Mouse (Mus musculus) CH12.LX (cell line): ENCODE measurements at regions not wholly inside any gene's neighbourhood (a gene's known extent, or its start where the extent isn't known, plus 50 kb on each side); places are given as distances from the start of the nearest gene placed in this dataset.

Experiments
- DNase-seq: peaks from one replicate; pipeline ENCODE4 v3.0.0-alpha.2; 2013; ENCODE audit errors: extremely low read depth
- H3K27ac ChIP-seq: 2 replicates; pipeline ENCODE4 v1.5.1; 2012; ENCODE audit warnings: low read depth, mild to moderate bottlenecking, control low read depth, moderate library complexity; ENCODE audit not compliant: insufficient read depth
- H3K27me3 ChIP-seq: replicated peaks from 2 replicates; pipeline ENCODE3; 2012; ENCODE audit warnings: inconsistent platforms
- H3K36me3 ChIP-seq, 2 experiments: replicated peaks in 1 of 2; 2 replicates each; pipeline versions ENCODE3 to v1.6.1; 2012; ENCODE audit warnings: inconsistent platforms in 1 of 2, low read length in 1 of 2, mild to moderate bottlenecking in 1 of 2, mixed read lengths in 1 of 2, moderate library complexity in 1 of 2; ENCODE audit not compliant: control insufficient read depth in 1 of 2, insufficient read depth in 1 of 2
- H3K4me1 ChIP-seq, 2 experiments: 2 replicates each; pipeline ENCODE4 v1.6.1; 2012; ENCODE audit warnings: inconsistent platforms in 1 of 2, moderate library complexity in 1 of 2; ENCODE audit not compliant: insufficient read depth in 2 of 2, control insufficient read depth in 1 of 2
- H3K4me2 ChIP-seq: 2 replicates; pipeline ENCODE4 v1.6.1; 2012; ENCODE audit warnings: low read depth, mild to moderate bottlenecking, control low read depth; ENCODE audit not compliant: poor library complexity, insufficient read depth, severe bottlenecking
- H3K4me3 ChIP-seq, 3 experiments: fragments of 150-350 bp in 1 of 3; sonication (generic) in 1 of 3; replicated peaks in 1 of 3; 2 replicates each; pipeline versions ENCODE3 to v1.5.1; 2011 to 2012; ENCODE audit warnings: low read depth in 2 of 3, low read length in 2 of 3, mild to moderate bottlenecking in 2 of 3, moderate library complexity in 2 of 3, control low read depth in 1 of 3, improper control_type of control experiment in 1 of 3, inconsistent platforms in 1 of 3, mixed read lengths in 1 of 3; ENCODE audit not compliant: poor library complexity in 1 of 3
- H3K79me2 ChIP-seq: replicated peaks from 2 replicates; pipeline ENCODE4 v1.6.1; 2012; ENCODE audit warnings: mild to moderate bottlenecking, moderate library complexity; ENCODE audit not compliant: control insufficient read depth, poor library complexity, insufficient read depth, severe bottlenecking; ENCODE audit errors: extremely low read depth
- H3K9ac ChIP-seq: 2 replicates; pipeline ENCODE4 v1.6.1; 2012; ENCODE audit warnings: low read depth, mild to moderate bottlenecking, control low read depth, moderate library complexity; ENCODE audit not compliant: insufficient read depth
- H3K9me3 ChIP-seq: replicated peaks from 2 replicates; pipeline ENCODE3; 2012; ENCODE audit warnings: low read length, inconsistent platforms, mixed read lengths
- CHD1 ChIP-seq: IDR thresholded peaks from 2 replicates; pipeline ENCODE4 v1.6.1; 2012; ENCODE audit warnings: low read depth, low read length, improper control_type of control experiment, inconsistent platforms
- CTCF ChIP-seq, 2 experiments: IDR thresholded peaks in 1 of 2; conservative IDR thresholded peaks in 1 of 2; 2 replicates each; pipeline ENCODE4 v1.5.1; 2011 to 2012; ENCODE audit warnings: low read depth in 2 of 2, low read length in 2 of 2, improper control_type of control experiment in 1 of 2, inconsistent platforms in 1 of 2, mild to moderate bottlenecking in 1 of 2, moderate library complexity in 1 of 2
- E2F4 ChIP-seq: IDR thresholded peaks from 2 replicates; pipeline ENCODE4 v1.6.1; 2011; ENCODE audit warnings: low read depth, low read length, improper control_type of control experiment; ENCODE audit not compliant: insufficient replicate concordance
- GABPA ChIP-seq: IDR thresholded peaks from 2 replicates; pipeline ENCODE4 v1.6.1; 2012; ENCODE audit warnings: low read depth, low read length, improper control_type of control experiment, inconsistent platforms; ENCODE audit not compliant: insufficient replicate concordance
- IRF4 ChIP-seq: IDR thresholded peaks from 2 replicates; pipeline ENCODE4 v1.6.1; 2014; ENCODE audit warnings: low read depth, mild to moderate bottlenecking, inconsistent platforms, low read length, improper control_type of control experiment
- JUND ChIP-seq: conservative IDR thresholded peaks from 2 replicates; pipeline ENCODE4 v1.6.1; 2011; ENCODE audit warnings: low read depth, low read length, improper control_type of control experiment
- KAT2A ChIP-seq: IDR thresholded peaks from 2 replicates; pipeline ENCODE4 v1.6.1; 2012; ENCODE audit warnings: low read length, improper control_type of control experiment, inconsistent platforms; ENCODE audit not compliant: insufficient replicate concordance
- MAX ChIP-seq: IDR thresholded peaks from 2 replicates; pipeline ENCODE4 v1.6.1; 2011; ENCODE audit warnings: low read length, improper control_type of control experiment
- MAZ ChIP-seq: IDR thresholded peaks from 2 replicates; pipeline ENCODE4 v1.6.1; 2012; ENCODE audit warnings: low read depth, mild to moderate bottlenecking, inconsistent platforms, low read length, improper control_type of control experiment, moderate library complexity
- MXI1 ChIP-seq: IDR thresholded peaks from 2 replicates; pipeline ENCODE4 v1.6.1; 2011; ENCODE audit warnings: mild to moderate bottlenecking, low read depth, low read length, improper control_type of control experiment
- MYC ChIP-seq: IDR thresholded peaks from 2 replicates; pipeline ENCODE4 v1.6.1; 2011; ENCODE audit warnings: low read depth, mild to moderate bottlenecking, improper control_type of control experiment, low read length
- PAX5 ChIP-seq: IDR thresholded peaks from 2 replicates; pipeline ENCODE4 v1.6.1; 2012; ENCODE audit warnings: low read length, inconsistent platforms, mixed read lengths
- POLR2A ChIP-seq: IDR thresholded peaks from 2 replicates; pipeline ENCODE4 v1.6.1; 2011; ENCODE audit warnings: low read depth, mild to moderate bottlenecking, improper control_type of control experiment, low read length
- RAD21 ChIP-seq: IDR thresholded peaks from 2 replicates; pipeline ENCODE4 v1.6.1; 2011; ENCODE audit warnings: low read depth, mild to moderate bottlenecking, low read length, improper control_type of control experiment, moderate library complexity
- SIN3A ChIP-seq: IDR thresholded peaks from 2 replicates; pipeline ENCODE4 v1.6.1; 2012; ENCODE audit warnings: low read length, improper control_type of control experiment, inconsistent platforms
- TBP ChIP-seq: conservative IDR thresholded peaks from 2 replicates; pipeline ENCODE4 v1.6.1; 2011; ENCODE audit warnings: low read depth, low read length, improper control_type of control experiment
- USF1 ChIP-seq: IDR thresholded peaks from 2 replicates; pipeline ENCODE4 v1.6.1; 2014; ENCODE audit warnings: low read depth, mild to moderate bottlenecking, inconsistent platforms, low read length, improper control_type of control experiment
- USF2 ChIP-seq: conservative IDR thresholded peaks from 2 replicates; pipeline ENCODE4 v1.6.1; 2011; ENCODE audit warnings: low read depth, low read length, improper control_type of control experiment
- ZC3H11A ChIP-seq: IDR thresholded peaks from 2 replicates; pipeline ENCODE4 v1.6.1; 2012; ENCODE audit warnings: low read depth, mild to moderate bottlenecking, inconsistent platforms, low read length, improper control_type of control experiment
- ZNF384 ChIP-seq: IDR thresholded peaks from 2 replicates; pipeline ENCODE4 v1.6.1; 2012; ENCODE audit warnings: low read depth, low read length, improper control_type of control experiment, inconsistent platforms
- dilution Hi-C: fragments of 300-500 bp; cut with MboI; formaldehyde crosslinking; loops from 2 replicates; pipeline ENCODE4 v1.14.3; 2020; ENCODE audit warnings: low sequenced_read_pairs; ENCODE audit not compliant: extremely low pct_unique_long_range_greater_than_20kb, extremely low pct_ligation_motif_present
- in situ Hi-C: fragments of 300-500 bp; cut with MboI; formaldehyde crosslinking; loops from 3 replicates; pipeline ENCODE4 v1.14.3; 2019; ENCODE audit warnings: low sequenced_read_pairs, low pct_ligation_motif_present, low pct_unique_long_range_greater_than_20kb, mixed read lengths

DNA sequence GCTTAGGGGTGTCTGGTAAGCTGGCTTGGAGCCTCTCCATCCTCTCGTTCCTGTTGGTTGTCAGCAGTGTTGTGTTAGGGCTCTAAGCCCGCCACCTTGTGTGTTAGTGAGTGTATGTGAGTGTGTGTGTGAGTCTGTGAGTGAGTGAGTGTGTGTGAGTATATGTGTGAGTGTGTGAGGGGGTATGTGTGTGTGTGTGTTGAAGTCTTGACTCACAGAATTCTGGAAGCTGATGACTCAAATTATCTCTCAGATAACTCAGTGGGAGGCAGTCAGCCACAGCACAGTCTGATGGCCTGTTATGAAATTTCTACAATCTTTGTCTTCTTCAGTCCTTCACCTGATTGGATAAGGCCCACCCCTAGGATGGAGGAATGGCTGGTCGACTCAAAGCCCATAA lies 163.7 kb upstream of the Eef2kmt start:
- in situ Hi-C loops, result no loop called here
- Histone ChIP-seq H3K27ac (no peak overlapping the region), H3K4me2 (no peak overlapping the region), H3K27me3 (peaks cover 33% of the 10 kb centered on the region), H3K4me1 (peaks cover 2% of the 10 kb centered on the region in 2 experiments; a peak in 2 of 4 replicates), H3K4me3 (no peak overlapping the region), H3K9ac (no peak overlapping the region), H3K36me3 (no peaks in the 10 kb centered on the region), H3K79me2 (no peaks in the 10 kb centered on the region), H3K9me3 (no peaks in the 10 kb centered on the region)
- dilution Hi-C loops, result no loop called here
- no peak for DNase-seq
- TF ChIP-seq RAD21 (no peak), JUND (no peak), USF1 (no peak), SIN3A (no peak), PAX5 (no peak)

DNA sequence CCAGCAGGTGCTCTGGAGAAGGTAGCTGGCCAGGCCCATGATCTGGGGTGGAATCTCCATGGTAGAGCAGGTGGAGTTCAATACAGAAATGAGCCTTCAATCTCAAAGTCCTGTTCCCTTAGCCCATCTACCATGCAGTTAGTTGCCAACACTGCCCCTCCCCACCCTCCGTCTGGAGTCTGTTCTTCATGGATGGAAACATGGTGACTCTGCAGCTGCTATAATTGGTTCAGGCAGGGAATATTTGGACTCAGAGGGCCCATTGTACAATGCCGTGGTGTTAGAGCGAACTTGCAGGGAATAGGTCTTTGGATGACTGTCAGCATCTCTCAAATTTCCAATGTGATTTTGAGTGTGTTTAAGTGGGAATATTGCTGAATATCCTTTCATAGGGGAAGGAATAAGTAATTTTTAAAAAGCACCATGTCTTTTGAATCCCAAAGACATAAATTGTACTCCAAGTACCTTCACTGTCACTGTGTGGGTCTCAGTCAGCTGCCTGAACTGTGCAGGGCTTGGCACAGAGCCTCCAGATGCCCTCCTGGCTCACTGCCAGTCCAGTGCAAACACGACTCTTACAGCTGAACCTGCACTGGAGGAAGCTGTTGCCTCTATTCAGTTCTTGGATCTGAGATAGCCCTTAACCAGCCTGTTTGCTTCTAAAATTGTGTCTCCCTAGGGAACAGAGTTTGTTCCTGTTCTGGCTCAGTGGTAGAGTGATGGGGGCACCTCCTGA lies 162.8 kb upstream of the Eef2kmt start:
- Histone ChIP-seq H3K4me1 (no peaks in the 10 kb centered on the region), H3K9ac (no peak overlapping the region), H3K4me3 (no peak overlapping the region), H3K27me3 (peaks cover 42% of the 10 kb centered on the region), H3K79me2 (no peaks in the 10 kb centered on the region), H3K36me3 (no peaks in the 10 kb centered on the region), H3K9me3 (no peaks in the 10 kb centered on the region), H3K27ac (no peak overlapping the region), H3K4me2 (no peak overlapping the region)
- dilution Hi-C loops, result no loop called here
- in situ Hi-C loops, result no loop called here
- no peak for DNase-seq
- TF ChIP-seq USF2 (no peak), MXI1 (no peak), PAX5 (no peak), TBP (no peak), MAZ (no peak), MYC (no peak), ZC3H11A (no peak), KAT2A (no peak), E2F4 (no peak), GABPA (no peak), POLR2A (no peak), SIN3A (no peak), MAX (no peak), CTCF (conservative IDR thresholded peaks at IDR 0.05 in 1 of 2, IDR thresholded peaks at IDR 0.05 in 1 of 2; ENCODE audit: low read depth in 2 of 2, low read length in 2 of 2) (no peak), ZNF384 (no peak), CHD1 (no peak), IRF4 (no peak)
